8 mouse cellular contexts compared by ENCODE assay signal in genomic region chr1:181615866-181616491, GRCm38 (mm10). TPM values are rescaled to one million over a fixed set of nuclear protein-coding genes. Genes with fewer than 3 reads are reported as not detected.
DNase-seq lines count a peak whose midpoint lies in the region; ATAC-seq and TF ChIP-seq lines count a peak whose summit lies in the region.
"Had no signal": no experiment of that assay in that cellular context is flagged by ENCODE, and none has a peak within 500 bp of the region (broad histone marks: within the 10 kb centered on the region; RNA-seq: fewer than 3 reads in every experiment).

No protein-coding gene starts in this region.

- H3K4me3 ChIP-seq in G1E (ENCODE audit: low read depth, low read length): no peak overlapping the region
- no peak overlapping the region for H3K4me3 ChIP-seq in embryonic facial prominence, embryonic 10.5 days
- H3K4me3 ChIP-seq in lung, embryonic 15.5 days: peak overlapping the region; percentile 16; the same call in 1 of the 2 replicates
- H3K4me3 ChIP-seq: midbrain, embryonic 12.5 days had no signal

- peak; percentile 49; the same call in 1 of the 2 replicates for ATAC-seq in G1E (ENCODE audit: extremely low read depth, insufficient number of reproducible peaks, low FRiP score, poor library complexity, severe bottlenecking)
- no peak for ATAC-seq in lung, embryonic 15.5 days (ENCODE audit: borderline replicate concordance, extremely low read depth, low FRiP score, low TSS enrichment)

- no peaks in the 10 kb centered on the region for H3K36me3 ChIP-seq in G1E (replicated peaks)
- H3K36me3 ChIP-seq in embryonic facial prominence, embryonic 10.5 days (replicated peaks): no peaks in the 10 kb centered on the region
- H3K36me3 ChIP-seq in lung, embryonic 15.5 days: no peaks in the 10 kb centered on the region
- H3K36me3 ChIP-seq: midbrain, embryonic 12.5 days had no signal

- no peaks in the 10 kb centered on the region for H3K4me1 ChIP-seq in G1E (ENCODE audit: insufficient read depth, low read depth, low read length)
- peaks cover 4% of the 10 kb centered on the region for H3K4me1 ChIP-seq in embryonic facial prominence, embryonic 10.5 days
- H3K4me1 ChIP-seq in lung, embryonic 15.5 days: peaks cover 6% of the 10 kb centered on the region
- H3K4me1 ChIP-seq: midbrain, embryonic 12.5 days had no signal

- WGBS in embryonic facial prominence, embryonic 10.5 days: 43% methylated on average over 11 of the region's 11 CpGs
- WGBS in large intestine, adult 2 months: 29% methylated on average over 11 of the region's 11 CpGs
- 41% methylated on average over 11 of the region's 11 CpGs for WGBS in lung, embryonic 15.5 days

- peak; percentile 5 for DNase-seq in G1E (ENCODE audit: low spot score)
- DNase-seq in adrenal gland, postnatal 25 days: peak; percentile 72
- peak; percentile 69 for DNase-seq in embryonic facial prominence, embryonic 10.5 days (ENCODE audit: low spot score)
- DNase-seq in heart, adult 8-10 months (ENCODE audit: low spot score): peak; percentile 53
- peak; percentile 53 for DNase-seq in large intestine, adult 2 months (ENCODE audit: low read depth, low spot score)
- DNase-seq in right cerebral cortex, adult 18-20 months: peak; percentile 75

- TF ChIP-seq CTCF in G1E (IDR thresholded peaks at IDR 0.05; ENCODE audit: low read depth, low read length): peak; percentile 43; the same call in 1 of the 2 replicates

- no peak overlapping the region for H3K4me2 ChIP-seq in lung, embryonic 15.5 days
- H3K4me2 ChIP-seq: midbrain, embryonic 12.5 days had no signal

- no peaks in the 10 kb centered on the region for H3K9me3 ChIP-seq in G1E (replicated peaks)
- no peaks in the 10 kb centered on the region for H3K9me3 ChIP-seq in embryonic facial prominence, embryonic 10.5 days
- no peaks in the 10 kb centered on the region for H3K9me3 ChIP-seq in lung, embryonic 15.5 days
- H3K9me3 ChIP-seq: midbrain, embryonic 12.5 days had no signal

- H3K9ac ChIP-seq in lung, embryonic 15.5 days: no peak overlapping the region
- H3K9ac ChIP-seq: midbrain, embryonic 12.5 days had no signal

- H3K27ac ChIP-seq in embryonic facial prominence, embryonic 10.5 days (replicated peaks): no peak overlapping the region
- H3K27ac ChIP-seq in lung, embryonic 15.5 days: no peak overlapping the region
- H3K27ac ChIP-seq: midbrain, embryonic 12.5 days had no signal

- H3K27me3 ChIP-seq in G1E (ENCODE audit: insufficient read depth, low read length): peaks cover 2% of the 10 kb centered on the region
- no peaks in the 10 kb centered on the region for H3K27me3 ChIP-seq in embryonic facial prominence, embryonic 10.5 days (replicated peaks; ENCODE audit: low read depth, poor library complexity, severe bottlenecking)
- no peaks in the 10 kb centered on the region for H3K27me3 ChIP-seq in lung, embryonic 15.5 days
- H3K27me3 ChIP-seq: midbrain, embryonic 12.5 days had no signal

RNA-seq across cellular contexts. Expression of gene Dnah14, which starts 39.6 kb away (rescaled TPM):
- not detected in 2 replicates for total RNA-seq in G1E (2014; fragmentation: Nextera tagmentation)
- total RNA-seq in G1E (2017): 1.3 and 1.6 TPM in 2 replicates
- polyA plus RNA-seq in G1E (2012): not detected in 2 replicates
- total RNA-seq in adrenal gland, postnatal 25 days (2021): 0.09 TPM in 1 of 2 replicates, not detected in the other
- 1.7 and 1.8 TPM in 2 replicates for polyA plus RNA-seq in embryonic facial prominence, embryonic 10.5 days (2016; fragmentation: Nextera tagmentation; extraction: Ambion mirVana)
- total RNA-seq in heart, adult 8-10 months (2022): not detected
- 0.07 TPM in 1 of 2 replicates, not detected in the other for polyA plus RNA-seq in large intestine, adult 2 months (2012; rRNA removed)
- polyA plus RNA-seq in lung, embryonic 15.5 days (2015; fragmentation: Nextera tagmentation; extraction: Ambion mirVana): 1.3 TPM in 2 replicates

Comparison
In these comparisons a context has a peak if more than half of its experiments do, and no peak if none do; other contexts are left out.
1. DNase-seq: peak in every context shown above with its lines; median percentile 75 in right cerebral cortex, adult 18-20 months; 72 in adrenal gland, postnatal 25 days; 69 in embryonic facial prominence, embryonic 10.5 days; 53 in heart, adult 8-10 months; 53 in large intestine, adult 2 months; 5 in G1E.